Mouse (Mus musculus): ENCODE measurements around the gene Muc5ac. TPM values are rescaled to one million over a fixed set of nuclear protein-coding genes. Genes with fewer than 3 reads are reported as not detected.

The Muc5ac gene
- polyA plus RNA-seq (2012; ENCODE audit: insufficient read depth, insufficient read length, missing spikeins), result not detected in 2 replicates

GRCm38 (mm10) chr7:141788677-141789452 lies at the start of gene Muc5ac:
Muc5ac (plus strand) TSS chr7:141788972.
- no peak within 1 kb of the TSS for H3K27ac ChIP-seq (ENCODE audit: insufficient read depth, low read depth, low read length)
- H3K4me1 ChIP-seq (ENCODE audit: control insufficient read depth, insufficient read depth, low read length), result no peaks in the 10 kb centered on the region
- TF ChIP-seq CTCF (IDR thresholded peaks at IDR 0.05; ENCODE audit: low read depth, low read length), result no peak
- H3K4me3 ChIP-seq (ENCODE audit: insufficient read depth, low read length), result no peak within 1 kb of the TSS

GRCm38 (mm10) chr7:141747451-141748100 lies 41.2 kb upstream of the Muc5ac start:
- H3K4me3 ChIP-seq (ENCODE audit: insufficient read depth, low read length), result no peak overlapping the region
- no peak overlapping the region for H3K27ac ChIP-seq (ENCODE audit: insufficient read depth, low read depth, low read length)
- H3K4me1 ChIP-seq (ENCODE audit: control insufficient read depth, insufficient read depth, low read length), result no peaks in the 10 kb centered on the region
- TF ChIP-seq POLR2A (IDR thresholded peaks at IDR 0.05; ENCODE audit: borderline replicate concordance, low read depth, low read length) (no peak), CTCF (IDR thresholded peaks at IDR 0.05; ENCODE audit: low read depth, low read length) (no peak)

- H3K4me3 ChIP-seq (ENCODE audit: insufficient read depth, low read length), result no peak overlapping the region
- H3K4me1 ChIP-seq (ENCODE audit: control insufficient read depth, insufficient read depth, low read length), result no peaks in the 10 kb centered on the region
- no peak for TF ChIP-seq POLR2A (IDR thresholded peaks at IDR 0.05; ENCODE audit: borderline replicate concordance, low read depth, low read length)
- no peak for TF ChIP-seq CTCF (IDR thresholded peaks at IDR 0.05; ENCODE audit: low read depth, low read length)
- no peak overlapping the region for H3K27ac ChIP-seq (ENCODE audit: insufficient read depth, low read depth, low read length)
Observed at GRCm38 (mm10) chr7:141752513-141752912, 36.3 kb upstream of the Muc5ac start.

- Histone ChIP-seq H3K4me3 (ENCODE audit: insufficient read depth, low read length) (no peak overlapping the region), H3K4me1 (ENCODE audit: control insufficient read depth, insufficient read depth, low read length) (no peaks in the 10 kb centered on the region), H3K27ac (ENCODE audit: insufficient read depth, low read depth, low read length) (no peak overlapping the region)
- TF ChIP-seq CTCF (IDR thresholded peaks at IDR 0.05; ENCODE audit: low read depth, low read length), result no peak
- TF ChIP-seq POLR2A (IDR thresholded peaks at IDR 0.05; ENCODE audit: borderline replicate concordance, low read depth, low read length), result no peak
Observed at GRCm38 (mm10) chr7:141755831-141756230, 32.9 kb upstream of the Muc5ac start.

GRCm38 (mm10) chr7:141758291-141758690 lies 30.5 kb upstream of the Muc5ac start:
- no peak overlapping the region for H3K27ac ChIP-seq (ENCODE audit: insufficient read depth, low read depth, low read length)
- H3K4me3 ChIP-seq (ENCODE audit: insufficient read depth, low read length), result no peak overlapping the region
- TF ChIP-seq POLR2A (IDR thresholded peaks at IDR 0.05; ENCODE audit: borderline replicate concordance, low read depth, low read length), result no peak
- TF ChIP-seq CTCF (IDR thresholded peaks at IDR 0.05; ENCODE audit: low read depth, low read length), result no peak
- no peaks in the 10 kb centered on the region for H3K4me1 ChIP-seq (ENCODE audit: control insufficient read depth, insufficient read depth, low read length)

GRCm38 (mm10) chr7:141770521-141770920 lies 18.3 kb upstream of the Muc5ac start:
- TF ChIP-seq POLR2A (IDR thresholded peaks at IDR 0.05; ENCODE audit: borderline replicate concordance, low read depth, low read length), result no peak
- TF ChIP-seq CTCF (IDR thresholded peaks at IDR 0.05; ENCODE audit: low read depth, low read length), result no peak
- no peak overlapping the region for H3K4me3 ChIP-seq (ENCODE audit: insufficient read depth, low read length)
- no peaks in the 10 kb centered on the region for H3K4me1 ChIP-seq (ENCODE audit: control insufficient read depth, insufficient read depth, low read length)
- H3K27ac ChIP-seq (ENCODE audit: insufficient read depth, low read depth, low read length), result no peak overlapping the region

GRCm38 (mm10) chr7:141770988-141771387 lies 17.8 kb upstream of the Muc5ac start:
- H3K27ac ChIP-seq (ENCODE audit: insufficient read depth, low read depth, low read length), result no peak overlapping the region
- H3K4me3 ChIP-seq (ENCODE audit: insufficient read depth, low read length), result no peak overlapping the region
- H3K4me1 ChIP-seq (ENCODE audit: control insufficient read depth, insufficient read depth, low read length), result no peaks in the 10 kb centered on the region
- TF ChIP-seq CTCF (IDR thresholded peaks at IDR 0.05; ENCODE audit: low read depth, low read length) (no peak), POLR2A (IDR thresholded peaks at IDR 0.05; ENCODE audit: borderline replicate concordance, low read depth, low read length) (no peak)

- Histone ChIP-seq H3K4me3 (ENCODE audit: insufficient read depth, low read length) (no peak overlapping the region), H3K27ac (ENCODE audit: insufficient read depth, low read depth, low read length) (no peak overlapping the region), H3K4me1 (ENCODE audit: control insufficient read depth, insufficient read depth, low read length) (no peaks in the 10 kb centered on the region)
- TF ChIP-seq CTCF (IDR thresholded peaks at IDR 0.05; ENCODE audit: low read depth, low read length) (no peak), POLR2A (IDR thresholded peaks at IDR 0.05; ENCODE audit: borderline replicate concordance, low read depth, low read length) (no peak)
Observed at GRCm38 (mm10) chr7:141772058-141772557, 16.7 kb upstream of the Muc5ac start.

GRCm38 (mm10) chr7:141774855-141775254 lies 13.9 kb upstream of the Muc5ac start:
- no peak for TF ChIP-seq POLR2A (IDR thresholded peaks at IDR 0.05; ENCODE audit: borderline replicate concordance, low read depth, low read length)
- no peak for TF ChIP-seq CTCF (IDR thresholded peaks at IDR 0.05; ENCODE audit: low read depth, low read length)
- Histone ChIP-seq H3K4me1 (ENCODE audit: control insufficient read depth, insufficient read depth, low read length) (no peaks in the 10 kb centered on the region), H3K27ac (ENCODE audit: insufficient read depth, low read depth, low read length) (no peak overlapping the region), H3K4me3 (ENCODE audit: insufficient read depth, low read length) (no peak overlapping the region)

- H3K4me1 ChIP-seq (ENCODE audit: control insufficient read depth, insufficient read depth, low read length), result no peaks in the 10 kb centered on the region
- no peak overlapping the region for H3K4me3 ChIP-seq (ENCODE audit: insufficient read depth, low read length)
- TF ChIP-seq CTCF (IDR thresholded peaks at IDR 0.05; ENCODE audit: low read depth, low read length) (no peak), POLR2A (IDR thresholded peaks at IDR 0.05; ENCODE audit: borderline replicate concordance, low read depth, low read length) (no peak)
- no peak overlapping the region for H3K27ac ChIP-seq (ENCODE audit: insufficient read depth, low read depth, low read length)
Observed at GRCm38 (mm10) chr7:141776199-141776598, 12.6 kb upstream of the Muc5ac start.
